Mouse (Mus musculus) cerebellum, adult 9-10 months (tissue): ENCODE data around the gene Triobp.

Source experiments
- DNase-seq: peaks from one replicate; pipeline ENCODE4 v3.0.0; 2022

Gene Triobp

GRCm38 (mm10) chr15:78971626-78972025 is 24.1 kb downstream of the Triobp start:
- no peak for DNase-seq

- DNase-seq: no peak
Measured at GRCm38 (mm10) chr15:78973950-78974349, 26.4 kb downstream of the Triobp start.

GRCm38 (mm10) chr15:78977676-78978159 is 30.2 kb downstream of the Triobp start:
- no peak for DNase-seq

DNA sequence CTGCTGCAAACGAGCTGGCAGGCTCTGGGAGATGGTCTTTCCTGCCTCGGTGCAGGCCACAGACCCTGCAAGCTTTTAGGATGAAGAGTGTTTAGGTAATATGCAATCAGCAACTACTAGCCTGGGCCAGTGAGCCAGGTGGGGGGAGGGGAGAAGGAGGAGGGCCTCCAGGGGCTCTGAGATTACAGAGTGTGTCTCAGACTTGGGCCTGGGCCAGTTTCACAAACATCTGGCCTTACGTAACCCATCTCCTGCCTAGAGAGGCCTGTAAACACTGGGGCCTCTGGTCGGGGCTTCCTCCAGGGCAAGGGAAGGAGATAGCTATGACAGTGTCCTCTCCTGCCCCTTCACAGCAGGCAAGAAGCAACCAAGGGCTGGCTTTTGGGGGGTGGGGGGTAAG is 31.4 kb downstream of the Triobp start:
- DNase-seq: no peak

DNA sequence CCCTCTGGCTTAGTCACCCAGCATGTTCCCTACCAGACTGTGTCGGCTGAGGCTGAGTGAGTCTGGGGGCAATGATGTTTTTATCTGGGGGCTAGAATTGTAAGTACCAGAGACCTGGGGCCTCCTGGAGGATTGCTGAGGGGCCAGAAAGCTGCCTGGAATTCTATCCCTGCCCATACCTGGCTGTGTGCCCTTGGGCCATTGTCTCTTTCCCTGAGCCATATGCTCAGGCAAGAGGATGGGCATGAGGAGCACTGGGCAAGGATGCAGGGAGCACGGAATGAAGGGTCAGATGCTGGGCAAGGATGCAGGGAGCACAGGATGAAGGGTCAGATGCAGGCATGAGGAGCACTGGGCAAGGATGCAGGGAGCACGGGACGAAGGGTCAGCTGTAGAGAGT is 32.6 kb downstream of the Triobp start:
- DNase-seq: no peak

GRCm38 (mm10) chr15:78982658-78983435 is 35.3 kb downstream of the Triobp start:
- DNase-seq: peak; percentile 74

GRCm38 (mm10) chr15:78983436-78984285 is 36.1 kb downstream of the Triobp start:
- no peak for DNase-seq

GRCm38 (mm10) chr15:78984286-78984778 is 36.8 kb downstream of the Triobp start:
- no peak for DNase-seq

DNA sequence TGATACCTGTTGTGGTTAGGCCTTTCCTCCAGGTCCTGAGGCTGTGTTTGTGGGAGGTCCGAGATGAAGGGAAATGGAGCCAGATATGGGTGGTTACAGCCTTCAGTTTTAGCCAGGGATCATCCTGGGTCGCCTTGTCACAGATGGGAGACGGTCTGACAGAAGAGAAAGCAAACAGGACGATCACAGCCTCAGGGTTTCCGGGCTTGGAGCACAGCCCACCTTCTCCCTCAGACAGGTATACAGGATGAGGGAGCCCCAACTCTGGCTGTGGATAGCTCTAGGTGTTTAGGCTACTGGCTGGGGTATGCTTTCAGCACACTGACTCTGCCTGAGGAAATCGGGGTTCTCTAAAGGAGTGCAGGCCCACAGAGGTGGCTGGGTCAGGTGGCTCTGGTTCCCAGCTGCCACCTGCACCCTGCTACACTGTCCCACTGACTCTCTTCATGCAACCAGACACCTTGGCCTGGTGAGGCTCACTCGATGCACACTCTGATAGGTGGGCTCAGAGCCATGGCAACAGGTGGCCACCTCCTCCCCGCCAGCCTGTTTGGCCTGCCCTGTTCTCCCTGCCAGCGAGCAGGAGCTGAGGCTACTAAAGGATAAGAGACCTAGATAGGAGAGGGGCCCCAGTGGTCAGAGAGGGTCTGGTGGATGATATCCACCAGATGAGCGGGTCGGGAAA is 39.2 kb downstream of the Triobp start:
- DNase-seq: peak; percentile 83

GRCm38 (mm10) chr15:78988499-78988971 is 41.0 kb downstream of the Triobp start:
- DNase-seq: peak; percentile 99

DNA sequence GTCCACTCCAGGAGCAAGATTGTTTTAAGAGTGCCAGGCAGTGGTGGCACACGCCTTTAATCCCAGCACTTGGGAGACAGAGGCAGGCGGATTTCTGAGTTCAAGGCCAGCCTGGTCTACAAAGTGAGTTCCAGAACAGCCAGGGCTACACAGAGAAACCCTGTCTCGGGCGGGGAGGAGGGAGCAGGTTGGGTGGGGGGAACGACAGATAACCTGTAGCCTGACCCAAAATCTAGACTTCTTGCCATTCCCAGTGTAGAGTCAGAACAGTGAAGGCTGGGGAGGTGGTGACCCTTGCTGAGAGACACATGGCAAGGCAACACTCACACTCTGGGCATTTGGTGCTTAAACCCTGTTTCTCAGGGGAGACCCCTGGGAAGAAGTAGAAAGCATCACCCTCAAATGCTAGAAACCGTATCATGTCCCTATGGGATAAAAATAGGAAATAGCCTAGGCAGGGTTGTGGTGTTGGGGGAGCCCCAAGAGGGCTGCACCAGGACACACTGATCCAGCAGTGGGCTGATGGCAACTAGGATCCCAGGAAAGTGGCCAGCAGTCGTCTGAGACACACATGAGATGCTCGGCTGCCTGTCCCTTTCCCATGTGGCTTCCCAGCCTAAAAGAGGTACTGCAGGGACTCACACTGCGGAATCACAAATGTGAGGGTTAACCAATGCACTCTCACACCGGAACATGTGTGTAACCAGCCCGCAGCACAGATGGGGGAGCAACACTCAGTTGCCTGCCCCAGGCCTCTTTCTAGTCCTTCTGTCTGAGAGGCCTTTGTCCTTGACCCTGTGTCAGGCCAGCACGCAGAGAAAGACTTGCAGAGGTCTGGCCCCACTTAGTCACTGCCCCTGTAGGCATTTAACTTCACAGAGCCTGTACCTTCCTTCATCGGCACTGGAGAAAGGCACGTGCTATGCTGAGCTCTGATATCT is 41.9 kb downstream of the Triobp start:
- no peak for DNase-seq

DNA sequence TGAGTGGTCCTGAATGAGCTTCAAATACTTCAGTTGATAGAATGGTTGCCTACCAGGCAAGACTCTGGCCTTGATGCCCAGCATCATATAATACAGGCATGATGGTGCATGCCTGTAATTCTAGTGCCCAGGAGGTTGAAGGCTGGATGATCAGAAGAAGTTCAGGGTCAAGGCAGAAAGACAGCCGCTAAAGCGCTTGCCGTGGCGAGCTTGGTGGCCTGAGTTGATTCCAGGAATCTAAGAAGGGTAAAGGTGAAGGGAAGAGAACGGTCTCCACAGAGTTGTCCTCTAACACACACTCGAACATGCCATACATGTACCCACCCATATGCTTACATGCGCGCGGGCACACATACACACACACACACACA is 42.6 kb downstream of the Triobp start:
- no peak for DNase-seq

DNA sequence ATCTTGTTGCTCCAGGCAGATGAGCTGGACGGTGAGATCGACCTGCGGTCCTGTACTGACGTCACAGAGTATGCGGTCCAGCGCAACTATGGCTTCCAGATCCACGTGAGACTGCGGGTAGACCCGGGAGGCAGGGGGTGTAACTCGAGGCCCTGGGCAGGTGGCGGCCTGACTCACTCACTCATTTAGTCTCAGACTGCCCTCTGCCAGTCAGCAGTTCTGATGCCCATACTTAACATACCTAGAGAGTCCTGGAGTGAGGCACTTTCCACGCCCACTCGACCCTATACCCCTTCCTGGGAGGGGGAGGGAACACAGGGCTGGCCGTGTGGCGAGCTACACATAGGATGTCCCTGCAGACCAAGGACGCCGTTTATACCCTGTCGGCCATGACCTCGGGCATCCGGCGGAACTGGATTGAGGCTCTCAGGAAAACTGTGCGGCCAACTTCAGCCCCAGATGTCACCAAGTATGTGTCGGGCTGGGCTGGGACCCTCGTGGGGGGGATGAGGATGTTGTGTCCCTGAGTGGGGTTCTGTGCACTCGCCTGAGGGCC is 43.5 kb downstream of the Triobp start:
- no peak for DNase-seq

- DNase-seq: no peak
Measured at GRCm38 (mm10) chr15:78992235-78992634, 44.7 kb downstream of the Triobp start.

DNA sequence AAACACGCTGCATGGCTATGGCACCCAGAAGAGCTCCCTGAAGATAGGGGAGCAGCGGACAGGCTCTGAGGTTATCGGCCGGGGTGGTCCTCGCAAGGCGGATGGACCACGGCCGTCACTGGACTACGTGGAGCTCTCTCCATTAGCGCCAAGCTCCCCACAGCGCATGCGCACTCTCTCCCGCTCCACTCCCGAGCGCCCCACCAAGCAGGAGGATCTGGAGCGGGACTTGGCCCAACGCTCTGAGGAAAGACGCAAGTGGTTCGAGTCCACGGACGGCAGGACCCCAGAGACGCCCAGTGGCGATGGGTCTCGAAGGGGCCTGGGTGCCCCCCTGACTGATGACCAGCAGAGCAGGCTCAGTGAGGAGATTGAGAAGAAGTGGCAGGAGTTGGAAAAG is 45.4 kb downstream of the Triobp start:
- DNase-seq: no peak

GRCm38 (mm10) chr15:78995916-78996315 is 48.4 kb downstream of the Triobp start:
- DNase-seq: no peak

DNA sequence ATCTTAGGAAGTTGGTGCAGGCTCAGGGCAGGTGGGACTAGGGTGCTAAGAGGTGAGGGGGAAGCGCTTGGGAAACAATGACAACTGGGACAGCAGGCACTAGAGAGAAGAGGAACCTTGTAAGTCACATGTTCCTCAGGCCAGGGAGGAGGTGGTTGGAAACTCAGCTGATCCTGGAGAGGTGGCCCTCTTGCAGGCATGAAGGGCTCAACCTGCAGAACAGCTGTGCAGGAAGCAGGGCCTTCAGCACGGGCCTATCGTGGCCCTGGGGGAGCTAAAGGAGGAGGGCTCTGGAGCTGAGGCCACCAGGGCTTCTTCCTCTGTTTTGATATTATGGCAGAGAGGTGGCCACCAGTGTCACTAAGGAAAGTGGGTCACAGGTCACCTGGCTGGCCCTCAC is 49.1 kb downstream of the Triobp start:
- no peak for DNase-seq

- no peak for DNase-seq
Measured at GRCm38 (mm10) chr15:78998348-78998747, 50.8 kb downstream of the Triobp start.

DNA sequence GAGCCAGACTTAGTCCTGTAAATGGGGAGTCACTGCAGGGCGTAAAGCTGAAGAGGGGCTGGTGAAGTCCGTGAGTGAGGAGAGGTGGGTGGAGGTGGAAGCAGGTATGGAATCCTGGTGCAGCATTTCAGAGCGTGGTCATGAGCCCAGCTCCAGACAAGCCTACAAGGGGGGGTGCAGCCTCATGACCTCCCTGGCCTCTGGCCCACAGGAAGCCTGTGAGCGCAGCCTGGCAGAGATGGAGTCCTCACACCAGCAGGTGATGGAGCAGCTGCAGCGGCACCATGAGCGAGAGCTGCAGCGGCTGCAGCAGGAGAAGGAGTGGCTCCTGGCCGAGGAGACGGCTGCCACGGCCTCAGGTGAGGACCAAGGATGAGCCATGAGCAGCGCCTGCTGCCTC is 52.1 kb downstream of the Triobp start:
- peak; percentile 64 for DNase-seq

DNA sequence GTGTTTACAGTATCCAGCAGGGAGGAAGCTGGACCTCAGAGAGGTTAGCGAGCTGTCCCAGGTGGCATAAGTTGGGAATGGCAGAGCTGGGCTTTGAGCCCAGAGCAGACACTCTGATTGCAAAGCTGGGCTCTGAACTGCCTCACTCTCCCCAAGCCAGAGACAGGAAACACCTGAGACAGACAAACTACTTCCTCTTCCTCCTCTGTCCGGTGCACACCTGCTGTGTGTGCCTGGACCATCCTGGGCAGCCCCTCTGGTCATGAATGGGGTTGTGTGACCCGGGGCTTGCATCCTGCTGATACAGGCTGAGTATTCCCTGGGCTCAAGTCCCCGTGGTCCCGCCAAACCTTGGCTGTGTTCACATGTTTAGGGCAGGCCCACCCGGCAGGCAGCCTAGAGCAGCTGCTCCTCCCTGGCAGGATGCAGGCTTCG is 52.9 kb downstream of the Triobp start:
- peak; percentile 76 for DNase-seq

- DNase-seq: no peak
Measured at GRCm38 (mm10) chr15:79001559-79001958, 54.0 kb downstream of the Triobp start.

- peak; percentile 76 for DNase-seq
Measured at GRCm38 (mm10) chr15:79002036-79002435, 54.5 kb downstream of the Triobp start.
